Mouse (Mus musculus): ENCODE data around the gene Iqcf3. TPM values are rescaled to one million over a fixed set of nuclear protein-coding genes. Genes with fewer than 3 reads are reported as not detected.
"Not testable (repeated sequence)": the region's sequence is repeated elsewhere in the genome, so short reads cannot be mapped to it uniquely, and the experiment has no call there.

Gene Iqcf3
- total RNA-seq, 1 experiment from 2014 or later: 6.7 TPM

DNA sequence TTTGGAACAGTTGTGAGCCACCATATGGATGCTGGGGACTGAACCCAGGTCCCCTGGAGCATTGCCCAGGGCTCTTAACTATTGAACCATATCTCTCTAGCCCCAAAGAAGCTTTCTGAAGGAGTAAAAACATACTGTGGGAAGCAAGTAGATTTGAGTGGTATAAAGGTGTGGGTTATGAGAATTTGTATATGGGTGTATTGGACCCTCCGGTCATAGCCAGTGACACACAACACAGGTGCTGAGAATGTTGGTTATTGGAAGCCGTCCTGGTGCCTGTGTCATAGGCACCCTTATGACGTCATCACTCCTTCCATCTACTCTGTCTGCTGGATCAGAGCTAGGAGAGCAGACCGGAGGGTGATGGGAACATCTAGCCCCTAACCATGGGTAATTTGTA lies 47.2 kb downstream of the Iqcf3 start, which contains the start of gene Iqcf5:
Gene Iqcf5 (plus strand): TSS at position 301 of the 400 bp plus-strand sequence.
- ATAC-seq (replicated peaks; ENCODE audit: insufficient number of reproducible peaks, low FRiP score, low TSS enrichment, poor library complexity, severe bottlenecking): no peak

DNA sequence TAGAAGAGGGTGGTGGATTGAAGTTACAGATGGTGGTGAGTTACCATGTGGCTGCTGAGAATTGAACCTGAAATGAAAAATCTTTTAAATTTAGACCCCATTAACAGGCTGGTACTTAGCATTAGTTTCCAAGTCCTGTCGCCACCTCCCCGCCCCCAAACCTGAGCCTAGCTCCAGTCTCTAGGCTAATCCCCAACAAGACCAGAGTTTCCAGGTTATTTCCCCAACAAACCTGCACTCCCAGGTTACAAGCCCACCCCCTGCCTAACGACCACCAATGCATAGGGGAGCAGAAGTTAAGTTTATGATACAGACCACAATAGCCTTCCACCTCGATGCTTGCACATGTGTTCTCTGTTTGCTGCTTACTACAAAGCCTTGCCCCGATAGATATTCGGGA lies 47.9 kb downstream of the Iqcf3 start:
- no peak for ATAC-seq (replicated peaks; ENCODE audit: insufficient number of reproducible peaks, low FRiP score, low TSS enrichment, poor library complexity, severe bottlenecking)

DNA sequence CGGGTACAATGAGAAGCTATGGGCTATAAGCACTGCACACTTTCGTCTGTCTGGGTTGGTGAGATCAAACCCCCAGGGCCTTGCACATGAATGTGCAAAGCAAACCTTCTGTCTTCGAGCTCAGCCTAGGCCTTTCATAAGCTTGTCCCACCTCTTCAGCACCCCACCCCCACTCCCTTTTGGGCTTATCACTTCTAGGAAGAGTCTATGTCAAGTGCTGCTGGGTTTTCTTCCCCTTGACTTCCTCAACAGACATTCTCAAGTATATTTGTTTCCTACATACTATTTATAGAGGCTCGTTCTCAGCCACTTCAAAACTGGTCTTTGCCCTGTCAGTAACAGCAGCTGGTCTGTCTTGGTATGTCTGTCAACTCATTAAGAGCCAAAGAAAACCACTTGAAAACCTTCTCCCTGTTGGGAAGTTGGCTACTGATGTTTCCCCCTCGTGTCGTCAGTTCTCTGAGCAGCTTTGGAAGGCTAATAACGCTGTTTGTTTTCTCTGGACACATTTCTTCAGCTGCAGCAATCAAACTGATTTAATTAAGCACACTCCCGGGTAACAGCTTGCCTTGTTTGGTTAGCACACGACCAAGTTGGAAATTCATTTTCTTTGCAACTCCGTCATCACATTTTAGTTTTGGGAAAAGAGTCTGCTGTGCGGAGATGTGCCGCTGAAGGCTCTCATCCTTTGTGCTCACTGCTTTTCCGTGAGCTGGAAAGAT lies 48.5 kb downstream of the Iqcf3 start:
- no peak for ATAC-seq (replicated peaks; ENCODE audit: insufficient number of reproducible peaks, low FRiP score, low TSS enrichment, poor library complexity, severe bottlenecking)

DNA sequence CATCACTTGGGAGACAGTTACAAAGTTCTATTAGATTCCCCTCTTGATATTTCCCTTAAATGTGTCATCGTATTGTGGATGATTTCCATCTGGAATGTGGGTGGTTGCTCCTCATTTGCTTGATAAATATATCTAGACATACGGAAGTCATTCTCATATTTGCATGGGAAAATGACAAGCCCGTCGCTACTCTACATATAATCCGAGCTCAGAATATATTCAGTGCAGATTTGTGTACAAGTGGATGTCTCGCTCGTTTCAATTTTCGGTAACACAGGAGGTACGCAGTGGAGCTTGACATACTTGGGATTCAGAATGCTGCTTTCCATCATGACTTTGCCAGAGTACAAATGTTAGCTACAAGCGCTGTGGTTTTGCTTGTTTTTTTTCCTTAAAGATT lies 52.1 kb downstream of the Iqcf3 start:
- ATAC-seq (replicated peaks; ENCODE audit: insufficient number of reproducible peaks, low FRiP score, low TSS enrichment, poor library complexity, severe bottlenecking): no peak

DNA sequence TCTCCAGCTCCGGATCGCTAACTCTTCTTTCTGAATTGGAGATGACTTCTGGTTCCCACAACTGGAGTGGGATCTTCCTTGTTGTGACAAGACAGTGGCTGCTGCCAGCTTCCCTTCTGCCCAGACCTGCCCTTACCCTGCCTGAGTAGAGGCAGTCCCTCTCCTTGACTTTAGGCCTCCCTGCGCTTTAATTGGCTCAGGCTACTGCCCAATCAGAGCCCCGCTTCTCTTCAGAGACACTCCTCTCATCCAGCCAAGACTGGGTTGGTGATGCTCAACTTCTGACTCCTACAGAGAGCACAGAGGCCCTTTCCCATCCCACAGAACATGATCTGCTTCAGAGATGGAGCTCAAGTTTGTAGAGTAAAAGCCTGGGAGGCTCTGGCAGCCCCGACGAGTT lies 57.2 kb downstream of the Iqcf3 start:
- no peak for ATAC-seq (replicated peaks; ENCODE audit: insufficient number of reproducible peaks, low FRiP score, low TSS enrichment, poor library complexity, severe bottlenecking)

DNA sequence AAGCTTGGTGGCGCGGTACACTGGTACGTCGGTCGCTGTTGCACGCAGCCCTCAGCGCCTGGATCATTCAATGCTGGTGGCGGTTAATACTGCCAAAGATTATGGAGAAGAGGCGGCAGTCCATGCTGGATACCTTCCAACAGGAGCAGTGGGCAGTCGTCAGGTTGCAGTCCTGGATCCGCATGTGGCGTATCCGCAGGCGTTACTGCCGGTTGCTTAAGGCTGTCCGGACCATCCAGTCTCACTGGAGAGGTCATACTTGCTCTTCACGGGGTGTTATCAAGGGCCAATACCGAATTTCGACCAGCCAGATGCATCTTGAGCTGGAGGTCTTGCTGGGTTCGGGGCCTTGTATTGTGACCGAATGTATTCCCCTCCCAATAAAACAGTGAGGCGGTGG lies 59.6 kb downstream of the Iqcf3 start:
- no peak for ATAC-seq (replicated peaks; ENCODE audit: insufficient number of reproducible peaks, low FRiP score, low TSS enrichment, poor library complexity, severe bottlenecking)

DNA sequence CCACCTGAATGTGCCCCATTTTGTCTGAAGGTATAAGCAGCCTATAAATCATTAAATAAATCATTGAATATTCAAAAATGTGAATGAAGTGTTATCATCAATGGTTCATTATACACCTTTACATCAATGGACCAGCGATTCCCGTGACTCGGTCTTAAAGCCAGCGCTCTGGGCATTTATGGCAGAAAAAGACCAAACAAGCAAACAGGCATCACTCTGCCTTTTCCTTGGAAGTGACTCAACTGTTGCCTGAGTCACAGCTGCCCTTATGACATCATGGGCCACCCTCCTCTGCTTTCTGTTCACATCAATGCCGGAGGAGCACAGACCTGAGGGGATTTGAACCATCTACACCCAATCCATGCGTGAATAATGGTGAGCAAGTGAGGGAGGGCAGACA lies 61.8 kb downstream of the Iqcf3 start, which contains the start of gene Iqcf1:
Gene Iqcf1 (plus strand): TSS at position 301 of the 400 bp plus-strand sequence.
- no peak for ATAC-seq (replicated peaks; ENCODE audit: insufficient number of reproducible peaks, low FRiP score, low TSS enrichment, poor library complexity, severe bottlenecking)

DNA sequence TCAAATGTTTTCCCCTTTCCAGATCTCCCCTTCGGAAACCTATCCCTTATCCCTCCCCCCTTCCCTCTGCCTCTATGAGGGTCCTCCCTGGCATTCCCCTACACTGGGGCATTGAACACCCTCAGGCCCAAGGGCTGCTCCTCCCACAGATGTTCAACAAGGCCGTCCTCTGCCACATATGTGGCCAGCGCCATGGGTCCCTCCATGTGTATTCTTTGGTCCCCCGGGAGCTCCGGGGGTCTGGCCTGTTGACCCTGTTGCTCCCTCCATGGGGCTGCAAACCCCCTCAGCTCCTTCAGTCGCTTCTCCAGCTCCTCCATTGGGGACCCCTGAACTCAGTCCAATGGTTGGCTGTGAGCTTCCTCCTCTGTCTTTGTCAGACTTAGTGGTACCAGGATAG lies 73.8 kb downstream of the Iqcf3 start:
- ATAC-seq (replicated peaks; ENCODE audit: insufficient number of reproducible peaks, low FRiP score, low TSS enrichment, poor library complexity, severe bottlenecking): not testable (repeated sequence)

DNA sequence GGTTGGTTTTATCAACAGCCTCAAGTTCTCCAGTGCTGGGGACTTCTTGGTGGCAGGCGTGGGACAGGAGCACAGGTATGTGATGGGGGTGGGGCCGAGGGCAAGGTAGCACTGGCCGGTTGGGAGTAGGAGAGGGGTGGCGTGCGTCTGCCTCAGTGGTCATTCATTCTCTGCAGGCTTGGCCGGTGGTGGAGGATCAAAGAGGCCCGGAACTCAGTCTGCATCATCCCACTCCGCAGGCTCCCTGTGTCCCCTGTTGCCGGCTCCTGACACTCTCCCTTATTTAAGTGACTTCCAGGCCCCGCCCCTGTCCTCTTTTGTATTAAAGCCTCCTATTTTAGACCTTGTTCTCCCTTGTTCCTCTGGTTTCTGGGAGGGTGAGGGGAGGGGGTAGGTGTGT lies 76.4 kb downstream of the Iqcf3 start:
- ATAC-seq (replicated peaks; ENCODE audit: insufficient number of reproducible peaks, low FRiP score, low TSS enrichment, poor library complexity, severe bottlenecking): no peak

DNA sequence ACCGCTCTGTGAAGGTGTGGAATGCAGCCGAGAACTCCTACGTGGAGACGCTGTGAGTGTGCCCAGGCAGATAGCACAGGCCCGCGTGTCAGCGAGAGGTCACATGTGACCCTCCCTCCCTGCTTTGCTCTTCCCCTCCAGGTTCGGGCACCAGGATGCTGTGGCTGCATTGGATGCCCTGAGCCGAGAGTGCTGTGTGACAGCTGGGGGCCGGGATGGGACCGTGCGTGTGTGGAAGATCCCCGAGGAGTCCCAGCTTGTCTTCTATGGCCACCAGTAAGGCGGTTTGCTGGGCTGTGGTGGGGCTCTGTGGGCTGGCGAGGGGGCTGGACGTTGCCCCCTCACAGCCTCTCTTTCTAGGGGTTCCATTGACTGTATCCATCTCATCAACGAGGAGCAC lies 77.8 kb downstream of the Iqcf3 start:
- ATAC-seq (replicated peaks; ENCODE audit: insufficient number of reproducible peaks, low FRiP score, low TSS enrichment, poor library complexity, severe bottlenecking): no peak

DNA sequence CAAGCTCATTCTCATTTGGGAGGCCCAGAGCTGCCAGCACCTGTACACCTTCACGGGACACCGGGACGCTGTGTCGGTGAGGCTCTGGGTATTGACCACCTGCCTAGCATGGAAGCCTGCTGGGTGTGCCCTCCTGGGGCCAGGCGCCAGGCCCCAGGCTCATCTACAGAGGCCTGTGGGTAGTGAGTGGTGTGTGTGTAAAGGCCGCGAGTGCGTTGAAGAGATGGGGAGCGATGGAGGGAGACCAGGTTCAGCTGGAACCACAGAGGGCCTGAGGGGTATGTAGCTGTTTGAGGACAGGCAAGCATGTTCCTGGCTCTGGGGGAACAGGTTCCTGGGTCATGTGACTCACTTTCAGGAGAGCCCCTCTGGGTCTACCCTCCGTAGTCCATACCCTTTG lies 78.3 kb downstream of the Iqcf3 start:
- ATAC-seq (replicated peaks; ENCODE audit: insufficient number of reproducible peaks, low FRiP score, low TSS enrichment, poor library complexity, severe bottlenecking): no peak

DNA sequence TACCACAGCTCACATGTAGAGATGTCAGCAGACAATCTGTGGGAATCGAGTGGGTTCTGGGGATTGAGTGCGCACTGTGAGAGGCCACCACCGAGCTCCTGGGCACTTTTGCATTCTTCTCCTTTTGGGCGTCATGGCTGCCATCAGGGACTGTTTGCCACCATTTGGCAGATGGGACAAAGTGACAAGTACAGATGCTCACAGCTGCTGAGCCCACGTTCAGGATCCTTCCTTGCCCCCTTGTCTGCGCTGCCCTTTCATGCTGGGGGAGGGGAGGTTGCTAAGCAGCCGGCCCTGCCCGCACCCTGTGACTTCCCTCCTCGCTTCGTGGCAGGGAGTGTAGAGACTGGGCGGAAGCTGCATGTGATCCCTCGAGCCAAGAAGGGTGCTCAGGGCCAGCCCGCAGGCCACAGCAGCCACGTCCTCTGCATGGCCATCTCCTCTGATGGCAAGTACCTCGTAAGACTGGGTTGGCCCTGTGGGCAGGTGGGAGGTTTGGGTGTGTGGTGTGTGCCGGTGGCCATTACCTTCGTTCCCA lies 78.8 kb downstream of the Iqcf3 start:
- ATAC-seq (replicated peaks; ENCODE audit: insufficient number of reproducible peaks, low FRiP score, low TSS enrichment, poor library complexity, severe bottlenecking): no peak

DNA sequence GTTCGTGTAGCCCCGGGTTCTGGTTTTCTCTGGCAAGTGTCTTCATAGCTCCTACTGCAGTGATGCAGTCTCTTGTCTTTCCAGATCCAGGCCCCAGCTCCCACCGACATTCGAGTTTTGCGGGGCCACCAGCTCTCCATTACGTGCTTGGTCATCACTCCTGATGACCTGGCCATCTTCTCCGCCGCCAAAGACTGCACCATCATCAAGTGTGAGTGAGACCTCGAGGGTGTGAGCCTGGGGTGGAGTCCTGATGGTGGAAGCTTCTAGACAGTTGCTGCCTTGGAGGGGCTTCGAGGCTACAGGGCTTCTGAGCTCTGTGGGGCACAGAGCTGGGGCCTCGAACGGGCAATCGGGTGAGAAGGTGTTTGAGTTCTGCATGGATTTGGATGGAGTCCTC lies 79.8 kb downstream of the Iqcf3 start:
- ATAC-seq (replicated peaks; ENCODE audit: insufficient number of reproducible peaks, low FRiP score, low TSS enrichment, poor library complexity, severe bottlenecking): no peak

DNA sequence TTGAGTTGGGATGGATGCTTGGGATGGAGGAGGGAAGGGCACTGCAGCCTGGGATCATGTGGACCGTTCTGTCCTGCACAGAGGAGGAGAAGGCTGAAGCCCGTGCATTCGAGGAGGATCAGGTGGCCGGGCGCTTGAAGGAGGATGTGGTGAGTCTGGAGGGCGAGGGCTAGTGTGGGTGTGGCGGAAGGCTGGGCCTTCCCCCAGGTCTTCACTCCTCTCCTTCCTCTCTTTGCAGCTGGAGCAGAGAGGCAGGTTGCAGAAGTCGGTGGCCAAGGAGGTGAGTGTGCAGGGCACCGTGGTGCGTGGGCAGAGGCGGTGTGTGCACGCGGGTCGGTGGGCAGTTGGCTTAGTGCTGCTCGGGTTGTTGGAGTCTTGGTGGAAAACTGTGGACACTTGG lies 80.4 kb downstream of the Iqcf3 start:
- ATAC-seq (replicated peaks; ENCODE audit: insufficient number of reproducible peaks, low FRiP score, low TSS enrichment, poor library complexity, severe bottlenecking): no peak

DNA sequence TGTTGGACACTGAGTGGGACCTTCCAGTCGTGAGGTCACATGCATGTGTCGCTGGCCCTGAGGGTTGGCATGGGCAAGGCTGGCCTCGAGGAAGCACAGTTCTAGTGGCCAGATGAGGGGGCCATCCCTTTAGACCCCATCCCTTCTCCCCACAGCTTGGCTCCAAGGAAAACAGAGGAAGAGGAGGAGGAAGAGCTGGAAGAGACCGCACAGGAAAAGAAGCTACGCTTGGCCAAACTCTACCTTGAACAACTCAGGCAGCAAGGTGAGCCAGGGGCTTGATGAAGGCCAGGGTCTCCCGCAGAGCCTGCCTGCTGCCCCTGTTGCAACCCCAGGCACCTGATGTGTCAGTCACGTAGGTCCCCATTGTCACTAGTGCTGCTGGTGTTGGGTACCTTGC lies 80.9 kb downstream of the Iqcf3 start:
- ATAC-seq (replicated peaks; ENCODE audit: insufficient number of reproducible peaks, low FRiP score, low TSS enrichment, poor library complexity, severe bottlenecking): no peak

DNA sequence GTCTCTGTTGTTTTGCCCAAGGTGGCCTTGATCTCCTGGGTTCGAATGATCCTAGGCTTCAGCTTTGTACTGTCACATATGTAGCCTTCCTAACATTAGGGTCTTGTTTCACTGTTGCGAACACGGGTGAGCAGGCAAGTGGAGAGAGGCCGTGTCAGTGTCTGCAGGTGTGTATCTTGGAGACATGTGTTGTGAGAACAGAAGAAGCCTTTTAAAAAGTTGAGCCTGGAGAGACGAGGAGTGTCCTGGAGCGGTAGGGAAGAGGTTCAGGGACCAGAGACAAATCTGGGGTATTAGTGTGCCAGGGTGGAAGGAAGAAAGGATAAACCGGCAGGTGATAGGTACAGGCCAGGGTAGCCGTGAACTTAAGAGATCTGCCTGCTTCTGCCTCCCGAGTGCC lies 83.3 kb downstream of the Iqcf3 start:
- no peak for ATAC-seq (replicated peaks; ENCODE audit: insufficient number of reproducible peaks, low FRiP score, low TSS enrichment, poor library complexity, severe bottlenecking)

DNA sequence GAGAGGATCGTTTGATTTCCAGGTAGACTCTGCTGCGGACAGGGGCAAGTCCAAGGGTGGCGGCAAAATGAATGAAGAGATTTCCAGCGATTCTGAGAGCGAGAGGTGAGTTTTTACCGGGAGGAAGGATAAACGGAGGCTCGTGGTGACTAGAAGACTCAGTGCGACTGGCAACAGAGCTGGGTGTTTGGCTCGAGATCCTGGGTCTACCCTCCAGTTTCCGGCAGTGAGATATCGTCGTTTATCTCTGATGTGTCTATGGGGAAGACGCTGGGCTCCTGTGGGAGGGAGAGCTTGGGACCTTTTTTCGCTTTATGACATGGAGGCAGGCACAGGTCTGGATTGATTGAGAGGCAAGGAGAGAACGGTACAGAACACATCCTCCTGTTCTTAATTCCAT lies 83.8 kb downstream of the Iqcf3 start:
- no peak for ATAC-seq (replicated peaks; ENCODE audit: insufficient number of reproducible peaks, low FRiP score, low TSS enrichment, poor library complexity, severe bottlenecking)

DNA sequence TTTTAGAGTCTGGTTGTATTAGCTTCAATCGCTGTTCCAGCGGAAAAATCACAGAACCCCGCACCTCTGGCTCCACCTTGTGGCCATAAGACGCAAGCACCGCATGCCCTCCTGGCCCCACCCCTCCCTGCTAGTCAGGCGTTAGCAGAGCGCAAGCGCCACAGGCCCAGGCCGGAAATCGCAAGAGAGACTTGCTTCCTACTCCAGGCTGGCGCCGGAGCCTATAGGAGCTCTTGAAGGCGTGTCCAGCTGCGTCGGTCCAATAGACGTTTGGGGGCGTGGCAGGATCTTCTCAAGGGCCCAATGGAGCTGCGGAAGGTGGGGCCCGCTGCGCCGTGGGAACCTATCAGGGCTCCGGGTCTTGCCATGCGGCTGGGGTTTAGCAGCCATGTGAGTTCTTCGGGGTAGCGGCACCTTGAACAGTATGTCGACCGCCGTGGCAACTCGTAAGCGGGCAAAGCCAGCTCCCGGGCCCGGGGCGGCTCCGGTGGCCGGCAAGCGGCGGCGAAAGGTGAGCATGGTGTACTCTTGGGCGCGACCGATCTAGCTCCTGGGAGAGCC lies 84.4 kb downstream of the Iqcf3 start, which contains the start of gene Parp3:
Gene Parp3 (minus strand): TSS at position 26 of the 561 bp plus-strand sequence.
- ATAC-seq (replicated peaks; ENCODE audit: insufficient number of reproducible peaks, low FRiP score, low TSS enrichment, poor library complexity, severe bottlenecking): peak; percentile 89

DNA sequence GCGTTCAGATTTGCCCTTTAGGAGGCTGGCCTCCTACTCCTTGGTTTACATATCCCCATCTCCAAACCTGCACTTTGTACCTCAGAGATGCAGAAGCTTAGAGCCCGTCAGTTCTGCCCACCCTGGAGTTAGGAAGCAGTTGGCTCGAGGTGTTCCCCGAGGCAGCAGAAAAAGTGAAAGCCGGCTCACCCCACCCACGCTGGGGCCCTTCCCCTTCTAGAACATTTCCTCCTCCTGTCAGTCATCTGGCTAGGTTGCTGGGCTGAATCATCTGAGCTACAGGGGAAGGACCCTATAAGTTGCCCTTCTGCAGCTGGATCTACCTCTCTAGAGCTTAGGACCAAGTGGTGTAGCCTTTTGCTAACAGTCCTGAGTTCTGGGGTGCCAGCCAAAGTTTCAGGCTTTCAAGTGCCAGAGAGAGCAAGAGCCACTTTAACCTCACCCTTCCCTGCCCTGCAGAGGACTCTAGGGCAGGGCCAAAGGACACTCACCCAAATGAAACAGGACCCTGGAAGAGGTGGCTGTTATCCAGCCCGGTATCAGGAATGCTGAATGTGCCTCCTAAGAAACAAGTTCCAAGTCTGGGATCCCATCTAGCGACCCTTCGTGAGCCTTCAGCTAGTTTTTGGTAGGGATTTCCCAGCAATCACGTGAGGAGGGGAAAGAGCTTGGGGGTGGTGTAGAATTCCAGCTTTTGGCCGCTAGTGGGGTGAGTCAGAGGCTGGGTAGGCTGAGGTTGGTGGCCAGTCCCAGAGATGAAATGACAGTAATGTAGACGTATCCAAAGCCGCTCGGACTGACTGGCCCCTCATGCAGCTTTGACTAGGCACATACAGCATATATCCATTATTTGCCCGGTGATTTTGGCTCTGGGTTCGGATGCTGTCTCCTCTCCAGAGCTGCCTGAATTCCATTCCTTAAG lies 85.2 kb downstream of the Iqcf3 start:
- ATAC-seq (replicated peaks; ENCODE audit: insufficient number of reproducible peaks, low FRiP score, low TSS enrichment, poor library complexity, severe bottlenecking): no peak; the same call in 1 of the 2 replicates
